Mouse (Mus musculus) stomach, embryonic 15.5 days (tissue): ENCODE measurements around the gene Plekhb2. TPM values are rescaled to one million over a fixed set of nuclear protein-coding genes. Genes with fewer than 3 reads are reported as not detected.

Experiments used
- ATAC-seq: fragments of 200-750 bp; cut with Nextera tagmentation; 2 replicates; pipeline ENCODE4 v1.8.0; 2017; ENCODE audit warnings: low read depth, moderate number of reproducible peaks, moderate TSS enrichment; ENCODE audit not compliant: insufficient read depth, low FRiP score
- H3K27ac ChIP-seq: fragments of 300-500 bp; sonication (generic); 2 replicates; pipeline ENCODE4 v1.5.1; 2015; ENCODE audit warnings: mild to moderate bottlenecking, inconsistent platforms
- H3K27me3 ChIP-seq: fragments of 300-500 bp; sonication (generic); replicated peaks from 2 replicates; pipeline ENCODE4 v1.6.1; 2015; ENCODE audit warnings: inconsistent platforms
- H3K36me3 ChIP-seq: fragments of 300-500 bp; sonication (generic); 2 replicates; pipeline ENCODE4 v1.6.1; 2015; ENCODE audit warnings: inconsistent platforms
- H3K4me1 ChIP-seq: fragments of 300-500 bp; sonication (generic); 2 replicates; pipeline ENCODE4 v1.6.1; 2015; ENCODE audit warnings: inconsistent platforms
- H3K4me2 ChIP-seq: fragments of 300-500 bp; sonication (generic); 2 replicates; pipeline ENCODE4 v1.6.1; 2015; ENCODE audit warnings: mild to moderate bottlenecking, inconsistent platforms
- H3K4me3 ChIP-seq: fragments of 300-500 bp; sonication (generic); replicated peaks from 2 replicates; pipeline ENCODE4 v1.5.1; 2015; ENCODE audit warnings: inconsistent platforms
- H3K9ac ChIP-seq: fragments of 300-500 bp; sonication (generic); 2 replicates; pipeline ENCODE4 v1.6.1; 2015; ENCODE audit warnings: inconsistent platforms
- H3K9me3 ChIP-seq: fragments of 300-500 bp; sonication (generic); 2 replicates; pipeline ENCODE4 v1.6.1; 2016; ENCODE audit warnings: inconsistent platforms
- WGBS: fragments of 180-500 bp; shearing (Covaris S2); methylation state at CpG from one replicate; pipeline ENCODE4 v1.1.7; 2015; 5-methylcytosine and 5-hydroxymethylcytosine counted together
- polyA plus RNA-seq: library from polyadenylated mRNA; unstranded; fragments of >200 nt; fragmentation: Nextera tagmentation; extraction: Ambion mirVana; gene quantifications from 2 replicates; pipeline ENCODE4 v1.2.1, GENCODE M21; 2015

Plekhb2 gene
- polyA plus RNA-seq, 1 experiment from 2014 or later = 51.3 TPM

DNA sequence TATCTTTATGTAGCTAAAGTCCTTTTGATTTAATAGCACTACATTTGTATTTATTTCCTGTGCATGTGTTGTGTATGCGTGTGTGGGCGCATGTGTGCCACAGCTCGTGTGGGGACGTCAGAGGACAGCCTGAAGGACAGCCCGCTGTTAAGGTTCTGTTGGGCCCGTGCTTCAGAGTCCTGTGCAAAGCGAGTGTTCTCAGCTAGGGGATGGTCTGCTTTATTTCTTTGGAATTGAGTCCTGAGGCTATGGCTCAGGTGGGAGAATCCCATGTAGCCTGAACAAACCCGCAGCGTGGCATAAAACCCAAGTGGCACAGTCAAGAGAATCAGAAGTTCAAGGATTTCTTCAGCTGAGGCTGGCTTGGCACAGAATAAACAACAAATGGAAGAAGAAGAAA, 21.4 kb downstream of the Plekhb2 start:
- Histone ChIP-seq H3K27ac (no peak overlapping the region), H3K4me2 (no peak overlapping the region), H3K4me3 (no peak overlapping the region), H3K9ac (no peak overlapping the region), H3K36me3 (no peaks in the 10 kb centered on the region), H3K9me3 (no peaks in the 10 kb centered on the region), H3K27me3 (no peaks in the 10 kb centered on the region), H3K4me1 (no peaks in the 10 kb centered on the region)
- no peak for ATAC-seq
- 92% methylated on average over 9 of the region's 9 CpGs for WGBS

DNA sequence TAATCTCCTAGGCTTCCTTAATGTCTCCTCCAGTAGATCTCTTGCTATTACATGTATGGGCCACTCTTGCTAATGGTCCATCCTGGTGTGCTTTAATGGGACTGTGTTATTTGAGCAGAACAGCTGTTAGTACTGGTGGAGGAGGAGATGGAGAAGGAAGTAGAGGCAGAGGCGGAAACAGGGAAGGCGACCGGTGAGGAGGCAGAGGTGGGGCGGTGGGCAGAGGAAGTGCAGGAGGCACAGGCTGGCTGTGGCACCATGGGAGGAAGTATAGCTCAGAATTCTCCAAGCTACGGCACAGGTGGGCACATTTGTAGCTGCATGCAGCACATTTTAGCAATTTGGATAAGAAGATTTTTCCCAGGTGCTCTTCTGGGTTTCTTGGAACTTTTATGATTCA, 23.8 kb downstream of the Plekhb2 start:
- ATAC-seq = no peak
- Histone ChIP-seq H3K4me2 (no peak overlapping the region), H3K27ac (no peak overlapping the region), H3K27me3 (no peaks in the 10 kb centered on the region), H3K4me3 (no peak overlapping the region), H3K9me3 (no peaks in the 10 kb centered on the region), H3K4me1 (0 out of 2 replicates have a peak, but pooled peaks cover 3% of the 10 kb centered on the region), H3K9ac (no peak overlapping the region), H3K36me3 (no peaks in the 10 kb centered on the region)
- 84% methylated on average over 5 of the region's 5 CpGs for WGBS

DNA sequence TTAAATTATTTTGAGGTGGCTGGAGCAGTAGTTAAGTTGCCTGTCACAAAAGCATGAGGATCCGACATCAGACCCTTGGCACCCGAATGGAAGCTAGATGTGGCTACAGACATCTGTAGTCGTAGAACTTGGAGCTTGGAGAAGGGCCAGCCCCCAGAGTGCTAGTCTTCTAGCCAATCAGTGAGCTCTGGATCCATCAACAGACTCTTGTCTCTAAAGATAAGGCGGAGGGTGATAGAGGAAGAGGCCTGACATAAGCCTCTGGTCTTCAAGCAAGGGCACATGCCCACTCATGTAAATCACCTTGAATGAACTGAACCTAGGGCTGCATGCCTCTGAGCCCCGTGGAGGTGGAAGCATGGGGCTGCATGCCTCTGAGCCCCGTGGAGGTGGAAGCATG, 29.8 kb downstream of the Plekhb2 start:
- ATAC-seq = no peak
- Histone ChIP-seq H3K9ac (no peak overlapping the region), H3K4me3 (no peak overlapping the region), H3K36me3 (no peaks in the 10 kb centered on the region), H3K27ac (no peak overlapping the region), H3K4me2 (no peak overlapping the region), H3K27me3 (no peaks in the 10 kb centered on the region), H3K9me3 (no peaks in the 10 kb centered on the region), H3K4me1 (0 out of 2 replicates have a peak, but pooled peaks cover 3% of the 10 kb centered on the region)
- WGBS = 78% methylated on average over 6 of the region's 6 CpGs

DNA sequence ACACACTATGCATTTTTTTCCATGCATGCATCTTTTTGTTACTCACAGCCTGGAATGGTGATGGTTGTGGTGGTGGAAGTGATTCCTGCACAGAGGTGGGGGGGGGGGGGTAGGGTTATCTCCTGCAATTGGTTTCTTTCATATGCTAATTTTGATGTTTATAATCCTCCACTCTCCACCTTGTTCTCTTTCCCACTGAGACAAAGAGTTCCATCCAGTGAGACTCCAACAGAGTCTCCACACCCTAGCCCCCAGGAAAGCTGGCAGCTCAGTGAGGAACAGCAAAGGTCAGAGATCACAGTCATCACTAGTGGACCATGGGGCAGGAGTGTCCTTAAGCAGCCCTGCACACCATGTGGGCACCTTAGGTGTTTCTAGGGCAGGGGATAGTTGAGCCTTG, 34.0 kb downstream of the Plekhb2 start:
- H3K9me3 ChIP-seq = no peaks in the 10 kb centered on the region
- no peak for ATAC-seq
- H3K4me3 ChIP-seq = no peak overlapping the region
- no peaks in the 10 kb centered on the region for H3K4me1 ChIP-seq
- no peak overlapping the region for H3K4me2 ChIP-seq
- no peaks in the 10 kb centered on the region for H3K36me3 ChIP-seq
- H3K9ac ChIP-seq = no peak overlapping the region
- H3K27me3 ChIP-seq = no peaks in the 10 kb centered on the region
- no peak overlapping the region for H3K27ac ChIP-seq

DNA sequence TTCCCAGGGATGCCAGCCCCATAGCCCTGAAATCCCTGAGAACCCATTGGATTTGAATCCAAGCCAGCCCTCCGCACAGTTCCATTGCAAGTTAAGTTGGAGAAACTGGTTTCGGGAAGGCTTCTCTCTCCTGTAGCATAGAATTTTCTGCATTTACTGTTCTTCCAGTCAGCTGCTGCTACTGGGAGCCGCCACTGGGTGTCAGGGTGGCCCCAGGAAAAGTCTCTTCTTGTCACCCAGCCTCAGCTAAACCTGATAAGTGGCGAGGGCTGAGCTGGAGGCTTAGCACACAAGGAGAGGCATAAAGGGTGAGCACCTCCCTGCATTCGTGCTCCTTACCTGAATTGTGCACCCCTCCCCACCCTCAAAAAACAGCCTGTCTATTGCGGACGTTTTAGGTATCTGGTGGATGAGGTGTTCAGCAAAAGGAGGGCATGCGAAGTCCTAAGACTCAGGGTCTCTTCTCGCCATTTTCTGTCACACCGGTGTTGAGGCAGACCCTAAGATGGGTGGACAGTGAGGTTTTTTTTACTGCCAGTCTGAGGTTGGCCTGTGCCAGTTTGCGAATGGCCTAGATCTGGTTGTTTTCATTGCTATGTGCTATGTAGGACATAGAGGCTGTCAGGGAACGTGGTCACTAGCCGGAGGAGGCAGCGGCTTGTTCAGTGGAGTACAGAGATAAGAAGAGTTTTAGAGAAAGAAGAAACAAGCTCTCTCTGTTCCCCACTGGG, 41.9 kb downstream of the Plekhb2 start:
- Histone ChIP-seq H3K36me3 (no peaks in the 10 kb centered on the region), H3K4me3 (no peak overlapping the region), H3K27ac (no peak overlapping the region), H3K4me1 (no peaks in the 10 kb centered on the region), H3K27me3 (no peaks in the 10 kb centered on the region), H3K9ac (no peak overlapping the region), H3K9me3 (no peaks in the 10 kb centered on the region), H3K4me2 (no peak overlapping the region)
- WGBS = 48% methylated on average over 14 of the region's 14 CpGs
- no peak; the same call in 1 of the 2 replicates for ATAC-seq

DNA sequence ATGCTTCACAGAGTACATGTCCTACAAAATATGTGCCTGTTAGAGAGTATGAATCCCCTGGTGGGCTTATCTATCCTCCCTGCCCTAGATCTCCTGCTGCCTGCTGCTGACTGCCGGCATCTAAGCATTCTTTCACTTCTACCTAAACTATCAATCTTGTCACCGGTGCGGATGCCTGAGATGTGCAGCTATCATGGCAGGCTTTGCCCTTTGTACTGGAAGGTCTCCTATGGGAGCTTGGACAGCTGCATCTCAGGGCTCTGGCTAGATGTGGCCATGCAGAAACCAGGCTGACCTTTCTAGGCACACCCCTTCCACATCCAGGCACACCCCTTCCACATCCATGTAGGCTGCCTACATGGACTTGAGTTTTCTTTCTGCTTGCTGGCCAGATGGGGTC, 42.7 kb downstream of the Plekhb2 start:
- Histone ChIP-seq H3K27ac (no peak overlapping the region), H3K27me3 (no peaks in the 10 kb centered on the region), H3K36me3 (no peaks in the 10 kb centered on the region), H3K9me3 (no peaks in the 10 kb centered on the region), H3K4me1 (no peaks in the 10 kb centered on the region), H3K9ac (no peak overlapping the region), H3K4me3 (no peak overlapping the region), H3K4me2 (no peak overlapping the region)
- 56% methylated on average over 3 of the region's 3 CpGs for WGBS
- ATAC-seq = no peak

DNA sequence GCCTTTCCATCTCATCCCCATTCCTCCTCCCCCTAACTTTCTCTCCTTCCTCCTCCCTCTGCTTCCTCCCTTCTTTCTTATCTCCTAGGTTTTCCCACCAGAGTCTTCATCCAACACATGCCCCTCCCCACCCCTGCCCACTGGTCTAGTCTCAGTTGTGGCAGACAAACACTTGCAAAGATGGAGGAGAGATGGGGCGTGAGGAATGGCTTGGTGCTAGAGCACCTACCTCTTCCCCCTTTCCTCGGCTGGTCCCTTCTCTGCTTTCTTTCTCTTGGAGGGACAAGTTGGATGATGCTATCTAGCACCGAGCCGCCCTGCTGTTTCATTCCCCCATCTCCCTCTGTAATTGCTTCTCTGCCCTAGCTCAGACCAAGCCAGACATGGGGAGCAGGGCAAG, 43.6 kb downstream of the Plekhb2 start:
- no peak overlapping the region for H3K27ac ChIP-seq
- WGBS = 84% methylated on average over 4 of the region's 4 CpGs
- H3K4me3 ChIP-seq = no peak overlapping the region
- no peak overlapping the region for H3K9ac ChIP-seq
- ATAC-seq = no peak
- no peaks in the 10 kb centered on the region for H3K27me3 ChIP-seq
- no peak overlapping the region for H3K4me2 ChIP-seq
- no peaks in the 10 kb centered on the region for H3K4me1 ChIP-seq
- H3K9me3 ChIP-seq = no peaks in the 10 kb centered on the region
- no peaks in the 10 kb centered on the region for H3K36me3 ChIP-seq

DNA sequence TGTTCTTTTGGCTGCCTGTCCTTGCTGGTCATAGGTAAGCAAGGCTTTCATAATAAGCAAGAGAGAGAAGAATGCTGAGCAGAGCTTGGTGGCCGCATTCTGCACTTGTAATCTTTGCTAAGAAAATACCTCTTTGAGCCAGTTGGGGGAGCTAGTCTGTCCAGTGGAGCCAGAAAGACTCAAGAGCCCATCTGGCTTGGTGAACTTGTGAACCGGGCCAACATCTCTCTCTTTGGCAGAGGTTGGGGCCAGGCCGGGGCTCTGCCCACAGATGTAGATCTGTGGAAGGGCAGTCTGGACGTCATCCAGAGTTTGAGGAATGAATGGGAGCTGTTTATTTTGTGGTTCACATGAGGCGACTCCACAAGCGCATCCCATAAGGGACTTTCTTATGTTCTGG, 44.1 kb downstream of the Plekhb2 start:
- Histone ChIP-seq H3K4me1 (no peaks in the 10 kb centered on the region), H3K4me2 (no peak overlapping the region), H3K4me3 (no peak overlapping the region), H3K27ac (no peak overlapping the region), H3K9ac (no peak overlapping the region), H3K9me3 (no peaks in the 10 kb centered on the region), H3K27me3 (no peaks in the 10 kb centered on the region), H3K36me3 (no peaks in the 10 kb centered on the region)
- no peak for ATAC-seq
- 60% methylated on average over 6 of the region's 6 CpGs for WGBS

DNA sequence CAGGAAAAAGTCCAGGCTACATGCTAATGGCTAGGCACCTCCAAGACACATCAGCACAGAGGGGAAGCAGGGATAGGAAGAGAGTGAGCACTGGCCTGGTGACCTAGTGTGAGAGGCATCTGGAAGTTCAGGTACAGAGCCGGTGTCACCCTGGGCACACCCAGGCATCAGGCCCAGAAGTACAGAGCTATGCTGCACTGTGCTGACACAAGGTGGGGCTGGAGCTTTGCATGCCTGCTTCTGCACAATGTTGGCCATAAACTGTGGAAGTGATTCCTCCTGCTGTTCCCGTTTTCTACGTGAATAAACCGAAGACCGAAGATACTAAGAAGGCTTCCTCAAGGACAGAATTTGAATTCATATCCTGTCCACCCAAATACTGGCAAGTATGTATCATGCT, 46.3 kb downstream of the Plekhb2 start:
- Histone ChIP-seq H3K4me3 (no peak overlapping the region), H3K4me2 (no peak overlapping the region), H3K36me3 (no peaks in the 10 kb centered on the region), H3K9ac (no peak overlapping the region), H3K27ac (no peak overlapping the region), H3K4me1 (no peaks in the 10 kb centered on the region), H3K9me3 (no peaks in the 10 kb centered on the region), H3K27me3 (no peaks in the 10 kb centered on the region)
- no peak for ATAC-seq
- 82% methylated on average over 5 of the region's 5 CpGs for WGBS

DNA sequence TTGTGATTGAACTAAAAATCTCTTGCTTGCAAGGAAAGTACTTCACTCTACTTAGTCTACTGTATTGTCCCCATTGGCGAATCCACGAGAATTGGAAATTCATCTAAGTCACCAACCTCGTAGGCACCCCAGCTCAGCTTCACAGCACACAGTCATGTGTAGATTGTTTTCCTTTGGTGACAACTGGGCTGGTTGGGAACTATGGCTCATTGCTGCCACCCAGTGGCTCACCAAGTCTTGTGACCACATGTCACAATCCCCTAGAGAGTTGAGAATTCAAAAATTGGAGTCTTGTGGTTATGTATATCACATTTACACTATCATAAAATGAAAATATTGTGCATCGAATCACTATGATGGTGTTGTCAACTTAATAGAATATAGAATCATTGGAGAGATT, 47.1 kb downstream of the Plekhb2 start:
- H3K27me3 ChIP-seq = no peaks in the 10 kb centered on the region

DNA sequence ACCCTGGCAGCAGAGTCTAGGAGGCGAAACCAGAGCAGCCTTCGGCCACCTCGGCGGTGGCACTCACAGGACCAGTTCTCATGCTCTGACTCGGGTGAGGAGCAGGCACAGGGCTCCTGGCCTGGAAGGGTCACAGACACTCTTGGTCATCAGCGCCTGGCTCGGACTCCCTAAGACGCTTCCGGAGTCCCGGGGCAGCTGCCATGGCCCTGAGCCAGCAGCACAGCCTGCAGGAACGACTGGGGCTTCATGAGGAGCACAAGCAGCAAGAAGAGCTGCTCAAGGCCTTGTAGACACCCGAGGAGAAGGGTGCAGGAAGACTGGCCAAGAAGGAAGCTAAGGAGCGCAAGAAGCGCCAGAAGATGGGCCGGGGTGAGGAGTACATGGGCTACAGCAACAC, 78.9 kb downstream of the Plekhb2 start:
- Histone ChIP-seq H3K27me3 (no peaks in the 10 kb centered on the region), H3K4me3 (no peak overlapping the region), H3K9me3 (no peaks in the 10 kb centered on the region; the same call in 1 of the 2 replicates), H3K4me2 (no peak overlapping the region), H3K36me3 (no peaks in the 10 kb centered on the region), H3K27ac (no peak overlapping the region), H3K4me1 (no peaks in the 10 kb centered on the region), H3K9ac (no peak overlapping the region)
- 85% methylated on average over 15 of the region's 15 CpGs for WGBS
- ATAC-seq = no peak

More for the DNA sequence above, 47.1 kb downstream of the Plekhb2 start:
- Histone ChIP-seq H3K9ac (no peak overlapping the region), H3K4me1 (no peaks in the 10 kb centered on the region), H3K36me3 (no peaks in the 10 kb centered on the region), H3K4me3 (no peak overlapping the region), H3K9me3 (no peaks in the 10 kb centered on the region), H3K27ac (no peak overlapping the region), H3K4me2 (no peak overlapping the region)
- ATAC-seq = no peak
- 45% methylated on average over 4 of the region's 4 CpGs for WGBS
